Mouse (Mus musculus) midbrain, embryonic 14.5 days (tissue): ENCODE measurements around the gene Cobll1. TPM values are rescaled to one million over a fixed set of nuclear protein-coding genes. Genes with fewer than 3 reads are reported as not detected.

Source experiments
- ATAC-seq: fragments of 200-750 bp; cut with Nextera tagmentation; 2 replicates; pipeline ENCODE4 v1.8.0; 2017; ENCODE audit warnings: moderate number of reproducible peaks, moderate library complexity; ENCODE audit not compliant: low FRiP score, low TSS enrichment
- DNase-seq: peaks from one replicate; pipeline ENCODE4 v3.0.0-alpha.2; 2015
- H3K27ac ChIP-seq: fragments of 300-500 bp; sonication (generic); replicated peaks from 2 replicates; pipeline ENCODE4 v1.5.1; 2014; ENCODE audit warnings: mild to moderate bottlenecking, low read depth, low read length, moderate library complexity
- H3K27me3 ChIP-seq: fragments of 300-500 bp; sonication (generic); 2 replicates; pipeline ENCODE4 v1.6.1; 2014; ENCODE audit warnings: low read length, control low read depth, mixed read lengths; ENCODE audit not compliant: control insufficient read depth, insufficient read depth
- H3K36me3 ChIP-seq: fragments of 300-500 bp; sonication (generic); 2 replicates; pipeline ENCODE4 v1.6.1; 2014; ENCODE audit warnings: low read length, control low read depth; ENCODE audit not compliant: control insufficient read depth, insufficient read depth
- H3K4me1 ChIP-seq: fragments of 300-500 bp; sonication (generic); 2 replicates; pipeline ENCODE4 v1.6.1; 2014; ENCODE audit warnings: mild to moderate bottlenecking, antibody characterized with exemption, low read length, control low read depth; ENCODE audit not compliant: control insufficient read depth, insufficient read depth
- H3K4me2 ChIP-seq: fragments of 300-500 bp; sonication (generic); 2 replicates; pipeline ENCODE4 v1.6.1; 2014; ENCODE audit warnings: mild to moderate bottlenecking, low read length, moderate library complexity
- H3K4me3 ChIP-seq: fragments of 300-500 bp; sonication (generic); replicated peaks from 2 replicates; pipeline ENCODE4 v1.5.1; 2014; ENCODE audit warnings: low read depth, low read length
- H3K9ac ChIP-seq: fragments of 300-500 bp; sonication (generic); replicated peaks from 2 replicates; pipeline ENCODE4 v1.6.1; 2014; ENCODE audit warnings: mild to moderate bottlenecking, low read length, moderate library complexity
- H3K9me3 ChIP-seq: fragments of 300-500 bp; sonication (generic); 2 replicates; pipeline ENCODE4 v1.6.1; 2016; ENCODE audit warnings: low read length, control low read depth, mixed read lengths; ENCODE audit not compliant: control insufficient read depth
- WGBS: fragments of 180-500 bp; shearing (Covaris S2); extraction: QIAGEN DNeasy Blood & Tissue Kit; methylation state at CpG from one replicate; pipeline ENCODE4 v1.1.7; 2014; 5-methylcytosine and 5-hydroxymethylcytosine counted together
- polyA plus RNA-seq: library from polyadenylated mRNA; unstranded; fragments of >200 nt; fragmentation: Nextera tagmentation; extraction: Ambion mirVana; gene quantifications from 2 replicates; pipeline ENCODE4 v1.2.1, GENCODE M21; 2014

Gene Cobll1
- polyA plus RNA-seq, 1 experiment from 2014 or later, result 3.5 TPM

DNA sequence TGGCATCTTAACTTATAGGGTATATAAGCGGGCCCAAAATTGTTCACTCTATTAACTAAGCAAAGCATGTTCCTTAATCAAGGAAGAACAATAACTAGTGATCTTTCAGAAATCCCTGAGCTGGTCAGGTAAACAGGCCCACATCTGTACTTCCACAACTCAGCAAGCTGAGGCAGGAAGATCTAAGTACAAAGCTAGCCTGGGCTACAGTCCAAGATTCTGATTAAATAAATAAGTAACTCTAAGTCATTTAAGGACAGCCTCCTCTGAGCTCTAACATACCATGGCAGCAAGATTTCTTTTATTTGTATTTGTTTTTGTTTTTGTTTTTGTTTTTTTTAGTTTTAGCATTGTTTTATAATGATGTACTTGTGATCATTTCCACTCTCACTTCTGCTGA is 42.2 kb downstream of the Cobll1 start:
- Histone ChIP-seq H3K4me3 (no peak overlapping the region), H3K36me3 (no peaks in the 10 kb centered on the region), H3K27me3 (no peaks in the 10 kb centered on the region), H3K4me2 (no peak overlapping the region), H3K4me1 (no peaks in the 10 kb centered on the region), H3K27ac (no peak overlapping the region), H3K9me3 (no peaks in the 10 kb centered on the region), H3K9ac (no peak overlapping the region)
- whole genome bisulfite sequencing, result 98% methylated on average over 1 of the region's 1 CpGs
- no peak for DNase-seq
- no peak for ATAC-seq

GRCm38 (mm10) chr2:65195233-65196010 is 43.8 kb downstream of the Cobll1 start:
- no peaks in the 10 kb centered on the region for H3K4me1 ChIP-seq
- ATAC-seq, result no peak

DNA sequence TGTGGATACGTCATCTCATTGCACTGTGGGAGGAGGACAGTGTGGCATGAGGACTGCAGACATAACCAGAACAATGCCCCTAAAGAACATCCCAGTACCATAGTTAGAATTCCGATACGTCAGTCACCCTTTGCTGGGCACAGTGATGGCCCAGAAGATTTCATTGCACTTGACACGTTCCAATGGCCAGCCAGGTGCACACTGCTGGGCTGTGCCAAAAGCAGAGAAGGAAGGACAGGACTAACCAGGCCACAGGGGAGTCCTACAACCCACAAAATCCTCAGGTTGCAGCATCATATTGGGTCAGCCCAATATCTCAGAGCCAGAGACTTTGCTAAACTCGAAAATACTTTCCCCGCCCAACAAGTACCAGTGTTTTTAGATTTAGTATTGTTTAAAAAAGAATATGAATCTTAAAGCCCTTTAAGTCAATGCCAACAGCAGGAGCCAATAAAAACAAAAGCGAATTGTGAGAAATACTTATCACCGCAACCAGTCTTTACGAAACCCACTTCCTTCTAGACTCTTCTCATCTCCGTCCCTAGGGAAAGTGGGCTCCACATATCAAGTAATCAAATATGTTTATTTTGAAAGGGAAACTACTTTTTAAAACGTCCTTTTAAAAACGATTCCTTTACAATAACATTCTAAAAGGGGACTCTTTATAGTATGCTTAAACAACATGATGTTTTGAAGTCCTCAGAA is 46.0 kb downstream of the Cobll1 start:
- Histone ChIP-seq H3K9me3 (no peaks in the 10 kb centered on the region), H3K4me1 (no peaks in the 10 kb centered on the region), H3K4me3 (no peak overlapping the region), H3K4me2 (no peak overlapping the region), H3K36me3 (no peaks in the 10 kb centered on the region), H3K27me3 (no peaks in the 10 kb centered on the region), H3K9ac (no peak overlapping the region), H3K27ac (no peak overlapping the region)
- no peak for ATAC-seq
- WGBS, result 88% methylated on average over 12 of the region's 12 CpGs
- no peak for DNase-seq

More at GRCm38 (mm10) chr2:65195233-65196010, 43.8 kb downstream of the Cobll1 start:
- Histone ChIP-seq H3K9me3 (no peaks in the 10 kb centered on the region), H3K4me3 (no peak overlapping the region), H3K4me2 (no peak overlapping the region), H3K36me3 (no peaks in the 10 kb centered on the region), H3K27me3 (no peaks in the 10 kb centered on the region), H3K27ac (no peak overlapping the region), H3K9ac (no peak overlapping the region)
- no peak for DNase-seq
- 85% methylated on average over 9 of the region's 9 CpGs for WGBS

GRCm38 (mm10) chr2:65191398-65191797 is 47.8 kb downstream of the Cobll1 start:
- no peak overlapping the region for H3K4me3 ChIP-seq
- DNase-seq (no peak), ATAC-seq (no peak)
- no peaks in the 10 kb centered on the region for H3K9me3 ChIP-seq
- WGBS, result 72% methylated on average over 7 of the region's 7 CpGs
- H3K9ac ChIP-seq, result no peak overlapping the region
- no peak overlapping the region for H3K27ac ChIP-seq
- H3K4me1 ChIP-seq, result no peaks in the 10 kb centered on the region
- no peaks in the 10 kb centered on the region for H3K27me3 ChIP-seq
- H3K4me2 ChIP-seq, result no peak overlapping the region
- no peaks in the 10 kb centered on the region for H3K36me3 ChIP-seq

DNA sequence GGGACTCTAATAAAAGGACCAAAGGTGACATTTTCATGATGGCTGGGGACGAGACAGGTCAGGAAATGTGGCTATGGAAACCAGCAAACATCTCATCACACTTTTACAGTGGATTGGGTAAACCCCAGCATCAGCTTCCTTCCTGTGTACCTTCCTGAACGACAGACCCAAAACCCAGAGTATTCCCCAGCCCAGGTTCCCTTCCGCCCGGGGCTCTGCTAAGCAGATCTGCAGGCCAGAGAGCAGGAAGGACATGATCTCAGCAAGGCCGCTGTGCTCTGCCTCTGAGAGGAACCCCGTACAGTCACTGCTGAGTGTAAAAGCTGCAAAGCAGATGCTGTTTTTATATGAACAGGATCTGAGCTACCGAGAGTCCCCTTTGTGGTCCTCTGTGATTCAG is 49.9 kb downstream of the Cobll1 start:
- H3K9me3 ChIP-seq, result no peaks in the 10 kb centered on the region
- no peaks in the 10 kb centered on the region for H3K4me1 ChIP-seq
- H3K36me3 ChIP-seq, result no peaks in the 10 kb centered on the region
- 77% methylated on average over 7 of the region's 7 CpGs for WGBS
- H3K27me3 ChIP-seq, result no peaks in the 10 kb centered on the region
- ATAC-seq, result no peak
- no peak overlapping the region for H3K9ac ChIP-seq
- no peak overlapping the region for H3K4me2 ChIP-seq
- no peak overlapping the region for H3K4me3 ChIP-seq
- no peak overlapping the region for H3K27ac ChIP-seq
- DNase-seq, result no peak

- Histone ChIP-seq H3K4me3 (no peak overlapping the region), H3K9ac (no peak overlapping the region), H3K27me3 (no peaks in the 10 kb centered on the region), H3K4me2 (no peak overlapping the region), H3K4me1 (no peaks in the 10 kb centered on the region), H3K36me3 (no peaks in the 10 kb centered on the region), H3K9me3 (no peaks in the 10 kb centered on the region), H3K27ac (no peak overlapping the region)
- no peak for DNase-seq
- 70% methylated on average over 6 of the region's 6 CpGs for WGBS
- ATAC-seq, result no peak
Observed at GRCm38 (mm10) chr2:65188585-65188984, 50.6 kb downstream of the Cobll1 start.

DNA sequence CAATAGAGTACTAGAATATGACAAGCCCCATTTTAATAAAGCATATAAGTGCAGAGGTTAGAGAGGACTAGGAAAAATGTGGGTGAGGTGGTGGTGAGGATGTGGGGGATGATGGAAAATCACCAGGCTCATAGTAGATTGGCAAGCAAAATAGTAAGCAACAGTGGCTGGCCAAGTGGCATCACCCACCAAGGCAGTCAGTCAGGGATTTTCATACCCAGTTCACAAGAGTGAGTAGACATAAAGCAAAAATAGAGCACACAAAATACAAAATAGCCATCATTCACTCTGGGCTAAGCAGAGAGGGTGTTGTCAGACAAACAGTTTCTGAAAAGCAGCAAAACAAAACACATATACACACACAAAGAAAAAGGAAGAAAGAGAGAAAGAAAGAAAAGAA is 51.6 kb downstream of the Cobll1 start:
- Histone ChIP-seq H3K4me3 (no peak overlapping the region), H3K9me3 (no peaks in the 10 kb centered on the region), H3K4me1 (peaks cover 4% of the 10 kb centered on the region), H3K27me3 (no peaks in the 10 kb centered on the region), H3K27ac (no peak overlapping the region), H3K36me3 (no peaks in the 10 kb centered on the region), H3K9ac (no peak overlapping the region), H3K4me2 (no peak overlapping the region)
- no peak for ATAC-seq
- DNase-seq, result no peak

DNA sequence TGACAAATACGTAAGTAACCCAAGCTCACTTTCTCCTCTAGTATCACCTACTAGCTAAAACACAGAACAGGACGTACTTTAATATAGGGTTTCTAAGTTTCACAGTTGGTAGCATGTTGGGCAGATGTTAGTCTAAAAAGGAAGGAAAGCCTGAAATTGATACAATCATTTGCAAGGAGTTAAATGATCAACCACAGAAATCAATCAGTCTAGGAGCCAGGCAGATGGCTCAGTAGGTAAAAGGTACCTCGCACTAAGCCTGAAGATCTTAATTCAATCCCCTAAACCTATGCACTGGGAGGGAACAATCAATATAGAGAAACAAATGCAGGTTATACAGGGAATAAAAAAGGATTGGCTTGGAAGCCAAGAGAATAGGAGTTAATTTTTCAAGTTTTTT is 52.0 kb downstream of the Cobll1 start:
- Histone ChIP-seq H3K9ac (no peak overlapping the region), H3K9me3 (no peaks in the 10 kb centered on the region), H3K27ac (no peak overlapping the region), H3K4me3 (no peak overlapping the region), H3K4me2 (no peak overlapping the region), H3K27me3 (no peaks in the 10 kb centered on the region), H3K36me3 (no peaks in the 10 kb centered on the region), H3K4me1 (peaks cover 8% of the 10 kb centered on the region)
- 96% methylated on average over 3 of the region's 3 CpGs for WGBS
- ATAC-seq (no peak), DNase-seq (no peak)

DNA sequence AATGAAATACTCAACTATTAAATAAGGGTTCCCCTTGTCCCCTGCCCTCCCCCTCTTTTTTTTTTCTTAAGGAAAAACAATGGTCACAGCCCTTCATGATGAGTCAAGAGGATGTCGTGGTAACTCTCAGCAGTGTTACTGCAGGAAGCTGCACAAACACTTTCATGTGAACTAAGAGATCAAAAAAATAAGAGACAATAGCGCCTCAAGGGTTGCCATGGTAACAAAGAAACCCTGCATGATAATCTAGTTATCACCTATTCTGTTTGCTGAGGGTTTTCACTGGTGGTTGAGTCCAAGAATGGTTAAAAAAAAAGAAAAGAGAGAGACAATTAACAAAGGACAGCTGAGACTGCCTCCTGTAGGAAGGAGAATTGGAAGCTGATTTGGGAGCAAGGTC is 56.5 kb downstream of the Cobll1 start:
- DNase-seq, result peak; percentile 82
- 2% methylated on average over 2 of the region's 2 CpGs for WGBS
- peak overlapping the region; percentile 52 for H3K27ac ChIP-seq

More for the DNA sequence above, 56.5 kb downstream of the Cobll1 start:
- no peak overlapping the region for H3K4me2 ChIP-seq
- H3K4me1 ChIP-seq, result peaks cover 21% of the 10 kb centered on the region
- H3K27me3 ChIP-seq, result no peaks in the 10 kb centered on the region
- no peak overlapping the region for H3K9ac ChIP-seq
- no peak overlapping the region for H3K4me3 ChIP-seq
- H3K36me3 ChIP-seq, result no peaks in the 10 kb centered on the region
- H3K9me3 ChIP-seq, result no peaks in the 10 kb centered on the region
- peak; percentile 15; the same call in 1 of the 2 replicates for ATAC-seq
